In the genomic region with DNA sequence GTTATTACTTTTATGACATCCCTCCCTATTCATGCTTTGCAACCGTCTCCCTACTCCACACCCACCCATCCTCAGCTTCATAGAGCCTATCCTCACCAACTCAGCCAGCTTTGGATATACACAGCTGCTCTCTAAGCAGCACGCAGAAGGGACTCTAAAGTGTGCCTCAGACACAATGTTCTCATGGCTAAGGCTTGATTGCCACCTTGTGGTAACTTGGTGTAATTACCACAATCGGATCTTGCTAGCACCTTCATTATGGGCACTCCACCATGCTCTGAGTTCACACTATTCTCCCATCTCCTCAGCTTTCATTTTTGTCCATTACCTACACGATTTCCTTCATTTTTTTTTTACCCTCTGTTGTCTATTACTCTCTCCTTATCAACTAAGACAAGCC, we compare ENCODE assay signal across 8 mouse cellular contexts. TPM values are rescaled to one million over a fixed set of nuclear protein-coding genes. Genes with fewer than 3 reads are reported as not detected.
A peak's percentile ranks its signal among the peaks of the same experiment; 100 is the strongest.
DNase-seq lines count a peak whose midpoint lies in the region; ATAC-seq and TF ChIP-seq lines count a peak whose summit lies in the region.

No protein-coding gene starts in this region.

- no peak overlapping the region for H3K4me2 ChIP-seq in intestine, embryonic 16.5 days (ENCODE audit: low read depth, low read length)

- peak; percentile 65 for ATAC-seq in intestine, embryonic 16.5 days

- no peak for TF ChIP-seq POLR2A in heart, adult 2 months (IDR thresholded peaks at IDR 0.05; ENCODE audit: insufficient read depth, low read depth, low read length)

- H3K27me3 ChIP-seq in heart, adult 2 months (ENCODE audit: control insufficient read depth, insufficient read depth, low read length), result no peaks in the 10 kb centered on the region
- H3K27me3 ChIP-seq in heart, embryonic 10.5 days (ENCODE audit: insufficient read depth, poor library complexity, severe bottlenecking), result no peaks in the 10 kb centered on the region
- H3K27me3 ChIP-seq in intestine, embryonic 16.5 days (replicated peaks; ENCODE audit: control insufficient read depth, insufficient read depth, low read length), result no peaks in the 10 kb centered on the region
- H3K27me3 ChIP-seq in midbrain, embryonic 10.5 days (ENCODE audit: low read depth, poor library complexity, severe bottlenecking), result no peaks in the 10 kb centered on the region

- H3K4me1 ChIP-seq in heart, adult 2 months (ENCODE audit: control insufficient read depth, insufficient read depth, low read length), result no peaks in the 10 kb centered on the region
- no peaks in the 10 kb centered on the region for H3K4me1 ChIP-seq in heart, embryonic 10.5 days
- 0 out of 2 replicates have a peak, but pooled peaks cover 4% of the 10 kb centered on the region for H3K4me1 ChIP-seq in intestine, embryonic 16.5 days (ENCODE audit: control insufficient read depth, insufficient read depth, low read length)
- no peaks in the 10 kb centered on the region for H3K4me1 ChIP-seq in midbrain, embryonic 10.5 days

- H3K9me3 ChIP-seq in heart, embryonic 10.5 days, result no peaks in the 10 kb centered on the region
- H3K9me3 ChIP-seq in intestine, embryonic 16.5 days (ENCODE audit: control insufficient read depth, low read length), result no peaks in the 10 kb centered on the region
- H3K9me3 ChIP-seq in midbrain, embryonic 10.5 days (replicated peaks), result no peaks in the 10 kb centered on the region

- 0 out of 2 replicates have a peak, but pooled peaks have one; percentile 43 for TF ChIP-seq EP300 in heart, adult 2 months (IDR thresholded peaks at IDR 0.05; ENCODE audit: insufficient read depth, low read depth, low read length)

- no peaks in the 10 kb centered on the region for H3K79me2 ChIP-seq in heart, adult 2 months (replicated peaks; ENCODE audit: control insufficient read depth, insufficient read depth, low read length)

- no peak overlapping the region for H3K9ac ChIP-seq in heart, adult 2 months (ENCODE audit: low read depth, low read length)
- H3K9ac ChIP-seq in intestine, embryonic 16.5 days (ENCODE audit: low read depth, low read length), result no peak overlapping the region

- DNase-seq in heart, adult 2 months, result peak; percentile 8 to 18
- DNase-seq in heart, embryonic 10.5 days (ENCODE audit: low spot score), result no peak
- peak; percentile 33 for DNase-seq in cerebellum, adult 8-10 months
- DNase-seq in frontal cortex, adult 2 months (ENCODE audit: extremely low spot score in 1 of 2, low spot score in 1 of 2), result peak; percentile 35 to 80
- DNase-seq in left cerebral cortex, postnatal 14 days (ENCODE audit: low spot score in 2 of 2), result peak; percentile 79 to 86
- DNase-seq in midbrain, embryonic 10.5 days (ENCODE audit: low spot score), result peak; percentile 46
- peak; percentile 35 to 39 for DNase-seq in spleen, postnatal 36 days (ENCODE audit: low spot score in 2 of 2)

- peak; percentile 90 for TF ChIP-seq CTCF in heart, adult 2 months (IDR thresholded peaks at IDR 0.05)

- H3K36me3 ChIP-seq in heart, adult 2 months (ENCODE audit: control insufficient read depth, insufficient read depth, low read length), result no peaks in the 10 kb centered on the region
- H3K36me3 ChIP-seq in heart, embryonic 10.5 days, result no peaks in the 10 kb centered on the region
- no peaks in the 10 kb centered on the region for H3K36me3 ChIP-seq in intestine, embryonic 16.5 days (ENCODE audit: control insufficient read depth, insufficient read depth, low read length)
- H3K36me3 ChIP-seq in midbrain, embryonic 10.5 days, result no peaks in the 10 kb centered on the region

- under 1% methylated on average over 4 of the region's 4 CpGs for WGBS in heart, adult 2 months
- WGBS in heart, embryonic 10.5 days, result under 1% methylated on average over 4 of the region's 4 CpGs
- WGBS in intestine, embryonic 16.5 days, result under 1% methylated on average over 4 of the region's 4 CpGs
- 4% methylated on average over 4 of the region's 4 CpGs for WGBS in midbrain, embryonic 10.5 days

- intact Hi-C loops in heart, adult 2 months (cut with DNase I), result loop anchor here (1.0 to 2.0 kb wide), 2 partner anchors 132 to 363 kb away; no protein-coding TSS in a partner anchor
- intact Hi-C loops in left cerebral cortex, postnatal 14 days (cut with DNase I), result loop anchor here (1.0 to 10.0 kb wide), 3 partner anchors 133 to 379 kb away; a partner anchor contains a TSS

- H3K27ac ChIP-seq in heart, adult 2 months, result no peak overlapping the region
- H3K27ac ChIP-seq in heart, embryonic 10.5 days, result no peak overlapping the region
- H3K27ac ChIP-seq in intestine, embryonic 16.5 days (ENCODE audit: low read length), result no peak overlapping the region
- no peak overlapping the region for H3K27ac ChIP-seq in midbrain, embryonic 10.5 days (replicated peaks)

- no peak overlapping the region for H3K4me3 ChIP-seq in heart, adult 2 months
- no peak overlapping the region for H3K4me3 ChIP-seq in heart, embryonic 10.5 days
- no peak overlapping the region for H3K4me3 ChIP-seq in intestine, embryonic 16.5 days (ENCODE audit: low read length)
- no peak overlapping the region for H3K4me3 ChIP-seq in midbrain, embryonic 10.5 days

RNA-seq across cellular contexts. Expression of a gene that starts 25.4 kb away (rescaled TPM):
- not detected for total RNA-seq in heart, adult 2 months (2021)
- not detected in 2 replicates for polyA plus RNA-seq in heart, adult 2 months (2012; rRNA removed)
- polyA plus RNA-seq in heart, embryonic 10.5 days (2016; fragmentation: Nextera tagmentation; extraction: Ambion mirVana), result not detected in 2 replicates
- not detected in 2 replicates for polyA plus RNA-seq in frontal cortex, adult 2 months (2012; rRNA removed)
- polyA plus RNA-seq in intestine, embryonic 16.5 days (2015; fragmentation: Nextera tagmentation; extraction: Ambion mirVana), result not detected in 2 replicates
- total RNA-seq in left cerebral cortex, postnatal 14 days (2021), result not detected
- not detected in 2 replicates for polyA plus RNA-seq in midbrain, embryonic 10.5 days (2016; fragmentation: Nextera tagmentation; extraction: Ambion mirVana)

RNA-seq across cellular contexts. Expression of a gene that starts 26.3 kb away (rescaled TPM):
- total RNA-seq in heart, adult 2 months (2021), result 10 to 100 TPM; 72.5 to 73.7 TPM
- 89.9 and 99.1 TPM in 2 replicates for polyA plus RNA-seq in heart, adult 2 months (2012; rRNA removed)
- polyA plus RNA-seq in heart, embryonic 10.5 days (2016; fragmentation: Nextera tagmentation; extraction: Ambion mirVana), result 430 and 549 TPM in 2 replicates
- 20.6 and 23.9 TPM in 2 replicates for polyA plus RNA-seq in frontal cortex, adult 2 months (2012; rRNA removed)
- polyA plus RNA-seq in intestine, embryonic 16.5 days (2015; fragmentation: Nextera tagmentation; extraction: Ambion mirVana), result 711 and 730 TPM in 2 replicates
- 10 to 100 TPM; 16.7 to 17.7 TPM for total RNA-seq in left cerebral cortex, postnatal 14 days (2021)
- polyA plus RNA-seq in midbrain, embryonic 10.5 days (2016; fragmentation: Nextera tagmentation; extraction: Ambion mirVana), result 245 and 305 TPM in 2 replicates

RNA-seq across cellular contexts. Expression of a gene that starts 51.9 kb away (rescaled TPM):
- under 1 TPM; 0.08 to 0.14 TPM for total RNA-seq in heart, adult 2 months (2021)
- 0.02 TPM in 1 of 2 replicates, not detected in the other for polyA plus RNA-seq in heart, adult 2 months (2012; rRNA removed)
- polyA plus RNA-seq in heart, embryonic 10.5 days (2016; fragmentation: Nextera tagmentation; extraction: Ambion mirVana), result 0.20 and 0.38 TPM in 2 replicates
- 2.6 and 2.9 TPM in 2 replicates for polyA plus RNA-seq in frontal cortex, adult 2 months (2012; rRNA removed)
- 1.3 TPM in 2 replicates for polyA plus RNA-seq in intestine, embryonic 16.5 days (2015; fragmentation: Nextera tagmentation; extraction: Ambion mirVana)
- total RNA-seq in left cerebral cortex, postnatal 14 days (2021), result under 1 TPM; 0.83 to 0.99 TPM
- polyA plus RNA-seq in midbrain, embryonic 10.5 days (2016; fragmentation: Nextera tagmentation; extraction: Ambion mirVana), result 0.30 and 0.63 TPM in 2 replicates
